Mouse (Mus musculus) monocyte, adult 2 months (primary cell): ENCODE measurements around the gene Ext2.

Experiments
- DNase-seq, 2 experiments: peaks; one replicate each; pipeline ENCODE4 v3.0.0; 2022; ENCODE audit warnings: low spot score in 2 of 2, low read depth in 1 of 2

Ext2 gene

GRCm38 (mm10) chr2:93643403-93643780 is 179.0 kb downstream of the Ext2 start:
- DNase-seq = no peak

- DNase-seq = no peak
Measured at GRCm38 (mm10) chr2:93634609-93635008, 187.8 kb downstream of the Ext2 start.

GRCm38 (mm10) chr2:93624665-93625408 is 197.5 kb downstream of the Ext2 start:
- no peak for DNase-seq

- no peak for DNase-seq
Measured at GRCm38 (mm10) chr2:93619208-93619849, 203.0 kb downstream of the Ext2 start.

GRCm38 (mm10) chr2:93618447-93619199 is 203.7 kb downstream of the Ext2 start:
- DNase-seq = no peak

- no peak for DNase-seq
Measured at GRCm38 (mm10) chr2:93615845-93616689, 206.3 kb downstream of the Ext2 start.

GRCm38 (mm10) chr2:93613020-93613419 is 209.3 kb downstream of the Ext2 start:
- DNase-seq = no peak
